Mouse (Mus musculus): ENCODE measurements around the gene Ly6g6e.

The Ly6g6e gene

GRCm38 (mm10) chr17:35074097-35074496 lies 2.6 kb upstream of the Ly6g6e start:
- no peak for DNase-seq (ENCODE audit: low spot score)

DNA sequence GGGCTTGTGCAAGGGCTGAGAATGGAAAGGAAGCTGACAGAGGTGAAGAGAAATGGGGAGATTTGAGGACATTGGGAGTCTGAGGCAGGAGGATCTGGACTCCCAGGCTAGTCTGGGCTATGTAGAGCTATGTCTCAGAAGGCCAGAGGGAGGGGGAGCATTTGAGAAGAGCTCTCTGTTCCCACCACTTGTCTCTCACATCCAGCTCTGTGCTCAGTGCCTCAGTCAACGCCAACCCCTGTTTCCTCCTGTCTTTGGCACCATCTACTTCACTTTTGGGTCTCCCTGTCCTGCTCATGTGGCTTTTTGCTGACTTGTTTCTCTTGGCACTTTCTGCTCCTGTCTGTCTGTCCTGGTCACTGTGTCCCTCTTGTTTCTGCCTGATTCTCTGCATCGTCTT lies 583 bp downstream of the Ly6g6e start:
- no peak for DNase-seq (ENCODE audit: low spot score)

GRCm38 (mm10) chr17:35077786-35078233 lies 1.1 kb downstream of the Ly6g6e start, which contains the start of gene Ly6g6d:
TSS of gene Ly6g6d (minus strand) at chr17:35078065.
- DNase-seq (ENCODE audit: low spot score), result peak; percentile 70

DNA sequence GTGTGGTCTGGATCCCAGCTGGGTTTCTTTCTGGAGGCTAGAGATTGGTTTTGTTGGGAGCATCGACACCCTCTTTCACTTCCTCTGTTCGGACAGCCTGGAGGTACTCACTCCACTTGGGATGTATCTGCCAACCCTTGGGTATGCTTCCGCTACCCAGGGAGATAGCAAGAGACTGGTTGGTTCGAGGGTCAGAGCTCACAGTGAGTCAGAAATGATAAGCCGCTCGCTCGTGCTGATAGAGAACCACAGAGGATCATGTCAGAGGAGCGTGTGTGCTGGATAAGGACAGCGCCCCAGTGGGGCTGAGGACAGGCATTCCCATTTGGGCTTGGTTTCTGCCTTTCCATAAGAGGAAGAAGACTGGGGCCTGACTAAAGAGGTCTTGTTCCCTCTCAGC lies 3.1 kb downstream of the Ly6g6e start:
- no peak for DNase-seq (ENCODE audit: low spot score)

DNA sequence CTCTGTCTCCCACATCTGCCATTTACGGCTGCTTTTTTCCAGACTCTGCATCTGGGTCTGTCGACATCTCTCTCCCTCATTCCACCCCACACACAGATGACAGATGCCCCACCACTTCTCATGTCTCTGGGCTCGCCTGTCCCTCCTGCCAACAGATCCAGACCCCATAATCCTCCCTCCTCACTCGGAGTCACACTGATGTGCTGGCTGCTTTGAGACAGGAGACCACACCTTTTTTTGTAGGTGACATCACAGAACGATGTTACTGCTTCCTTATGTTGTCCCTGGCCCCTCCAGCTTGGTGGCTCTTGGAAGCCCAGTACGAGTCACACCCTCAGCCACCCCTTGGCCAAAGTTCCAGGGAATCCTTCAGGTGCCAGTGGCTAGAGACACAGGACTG lies 3.5 kb downstream of the Ly6g6e start:
- DNase-seq (ENCODE audit: low spot score), result no peak

DNA sequence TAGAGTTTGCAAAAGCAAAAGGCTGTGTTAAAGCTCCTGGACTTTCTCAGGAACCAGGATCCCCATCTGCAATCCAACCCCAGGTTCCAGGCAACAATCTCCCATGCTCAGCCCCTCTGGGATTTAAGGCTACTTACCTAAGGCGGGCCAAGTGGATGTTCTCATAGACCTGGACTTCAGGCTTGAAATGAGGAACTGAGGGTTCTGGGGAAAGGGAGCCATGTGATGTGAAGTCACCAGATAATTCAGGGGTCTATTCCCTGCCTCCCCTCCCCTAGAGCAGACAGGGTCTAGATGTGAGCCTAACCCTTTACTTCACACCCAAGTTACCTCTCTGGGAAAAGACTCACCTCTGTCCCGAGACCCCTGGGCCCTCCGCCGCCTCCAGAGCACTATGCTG lies 4.0 kb downstream of the Ly6g6e start:
- no peak for DNase-seq (ENCODE audit: low spot score)

DNA sequence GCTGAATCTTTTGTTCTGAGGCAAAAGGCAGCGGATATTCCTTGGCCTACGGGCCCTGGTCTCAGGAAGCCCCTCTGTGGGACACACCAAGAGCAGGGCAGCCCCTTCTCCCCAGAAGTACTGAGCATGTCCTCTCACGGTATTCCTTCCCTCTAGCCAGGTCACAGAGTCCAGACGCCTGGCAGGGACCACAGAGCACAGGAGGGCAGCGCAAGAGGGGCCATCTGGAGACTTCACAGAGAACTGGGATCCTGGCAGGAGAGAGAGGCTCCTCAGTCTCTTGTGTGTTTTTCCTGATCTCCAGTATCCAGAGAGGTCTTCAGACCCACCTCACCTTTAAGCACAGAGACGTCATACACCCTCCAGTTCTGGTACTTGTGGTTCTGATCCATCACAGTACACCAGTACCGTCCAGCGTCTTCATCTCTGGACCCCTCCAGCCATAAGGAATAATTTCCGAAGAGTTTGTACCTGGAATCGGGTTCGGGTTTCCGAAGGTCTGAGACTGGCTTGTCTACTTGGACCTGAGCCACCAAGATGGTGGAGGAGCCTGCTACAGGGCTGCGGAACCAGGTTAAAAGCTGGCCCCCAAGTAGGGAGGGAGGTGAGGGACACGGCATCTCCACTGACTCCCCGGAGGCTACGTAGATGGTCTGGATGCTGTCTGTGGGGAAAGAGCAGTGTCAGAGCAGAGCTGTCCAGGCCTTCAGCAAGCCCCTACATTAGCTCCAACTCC lies 6.3 kb downstream of the Ly6g6e start:
- no peak for DNase-seq (ENCODE audit: low spot score)

DNA sequence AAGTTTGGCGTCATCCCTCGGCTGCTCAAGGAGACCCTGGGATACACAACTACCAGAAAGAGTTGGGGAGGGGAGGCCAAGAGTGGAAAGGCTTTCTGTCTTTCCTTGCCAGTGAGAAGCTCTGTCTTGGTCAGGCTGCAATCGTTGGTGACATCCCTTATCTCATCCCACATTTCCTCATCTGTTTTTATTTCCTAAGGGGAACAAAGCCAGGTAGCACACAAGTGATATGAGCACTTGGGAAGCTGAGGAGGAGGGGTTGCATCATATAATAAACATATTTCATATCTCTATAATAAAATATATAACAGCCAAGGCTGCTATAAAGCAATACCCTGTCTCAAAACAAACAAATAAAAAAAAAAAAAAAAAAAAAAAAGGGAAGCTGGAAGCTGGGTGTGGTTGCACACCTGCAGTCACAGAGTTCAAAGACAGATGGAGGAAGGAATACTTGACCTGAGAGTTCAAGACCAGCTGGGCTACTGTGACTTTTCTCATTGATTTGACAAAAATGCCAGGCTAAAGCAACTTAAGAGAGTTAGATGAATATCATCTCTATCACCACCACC lies 7.3 kb downstream of the Ly6g6e start:
- no peak for DNase-seq (ENCODE audit: low spot score)

- DNase-seq (ENCODE audit: low spot score), result no peak
Observed at GRCm38 (mm10) chr17:35085208-35085865, 8.6 kb downstream of the Ly6g6e start, which contains the start of gene Ly6g6f. TSS of gene Ly6g6f (minus strand) at chr17:35085610.

GRCm38 (mm10) chr17:35088151-35088550 lies 11.4 kb downstream of the Ly6g6e start:
- DNase-seq (ENCODE audit: low spot score), result no peak

DNA sequence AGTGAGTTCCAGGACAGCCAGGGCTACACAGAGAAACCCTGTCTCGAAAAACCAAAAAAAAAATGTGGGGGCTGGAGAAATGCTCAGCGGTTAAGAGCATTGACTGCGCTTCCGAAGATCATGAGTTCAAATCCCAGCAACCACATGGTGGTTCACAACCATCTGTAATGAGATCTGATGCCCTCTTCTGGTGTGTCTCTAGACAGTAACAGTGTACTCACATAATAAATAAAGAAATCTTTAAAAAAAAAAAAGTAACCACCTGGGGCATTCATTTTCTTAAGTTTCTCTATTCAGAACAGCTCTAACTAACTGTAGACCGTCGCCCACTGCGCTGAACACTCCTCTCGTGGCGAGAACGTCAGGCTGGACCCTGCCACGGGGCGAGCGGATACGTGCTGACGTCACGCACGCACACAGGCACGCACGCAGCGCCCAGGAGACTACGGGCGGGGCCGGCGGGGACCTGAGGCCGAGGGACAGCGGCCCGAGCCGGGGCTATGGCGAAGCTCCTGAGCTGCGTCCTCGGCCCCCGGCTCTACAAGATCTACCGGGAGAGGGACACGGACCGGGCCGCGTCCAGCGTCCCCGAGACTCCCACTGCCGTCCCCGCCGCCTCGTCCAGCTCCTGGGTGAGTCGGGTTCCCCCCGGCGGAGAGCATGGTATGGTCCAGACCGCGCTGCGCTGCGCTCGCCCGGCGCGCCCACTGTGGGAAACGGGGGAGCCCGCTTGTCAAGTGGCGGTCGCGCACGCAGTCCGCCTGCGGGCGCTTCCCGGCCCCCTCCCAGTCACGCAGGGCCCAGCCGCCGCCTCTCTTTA lies 12.3 kb downstream of the Ly6g6e start, which contains the start of gene Abhd16a:
Abhd16a (plus strand) TSS at position 439 of the 820 bp plus-strand sequence.
- DNase-seq (ENCODE audit: low spot score), result peak; percentile 96

DNA sequence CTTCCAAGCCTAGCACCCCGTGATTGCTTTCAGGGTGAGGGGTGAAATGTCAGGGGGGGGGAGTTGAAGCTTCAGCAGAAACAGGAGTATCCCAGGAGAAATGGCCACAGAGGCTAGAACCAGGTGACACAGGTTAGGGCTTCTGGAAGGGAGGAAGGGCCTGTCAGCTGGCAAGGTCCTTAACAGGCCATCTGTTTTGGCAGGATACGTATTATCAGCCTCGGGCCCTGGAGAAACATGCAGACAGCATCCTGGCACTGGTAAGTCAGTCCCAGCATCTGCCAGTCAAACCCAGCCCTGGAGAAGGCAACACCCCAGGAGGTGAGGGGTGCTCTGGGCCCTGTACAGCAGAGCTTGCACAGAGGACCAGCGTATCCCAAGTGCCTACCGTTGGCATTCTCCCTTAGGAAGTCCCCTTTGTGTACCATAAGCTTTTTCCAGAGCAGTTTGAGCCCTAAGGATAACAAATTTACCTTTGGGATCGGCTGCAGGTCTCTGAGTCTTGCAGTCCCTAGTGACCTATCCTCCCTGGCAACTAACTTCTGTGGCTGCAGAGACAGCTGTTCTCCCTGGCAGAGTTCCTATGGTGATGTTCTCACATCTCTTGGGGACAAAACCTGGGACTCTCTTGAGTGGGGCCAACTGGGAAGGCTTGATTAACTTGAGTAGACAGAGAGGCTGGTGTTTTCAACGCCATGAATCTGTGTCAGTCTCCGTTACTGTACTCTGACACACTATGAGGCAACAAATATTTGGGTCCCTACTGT lies 13.6 kb downstream of the Ly6g6e start:
- no peak for DNase-seq (ENCODE audit: low spot score)

GRCm38 (mm10) chr17:35092403-35093198 lies 15.9 kb downstream of the Ly6g6e start:
- no peak for DNase-seq (ENCODE audit: low spot score)

DNA sequence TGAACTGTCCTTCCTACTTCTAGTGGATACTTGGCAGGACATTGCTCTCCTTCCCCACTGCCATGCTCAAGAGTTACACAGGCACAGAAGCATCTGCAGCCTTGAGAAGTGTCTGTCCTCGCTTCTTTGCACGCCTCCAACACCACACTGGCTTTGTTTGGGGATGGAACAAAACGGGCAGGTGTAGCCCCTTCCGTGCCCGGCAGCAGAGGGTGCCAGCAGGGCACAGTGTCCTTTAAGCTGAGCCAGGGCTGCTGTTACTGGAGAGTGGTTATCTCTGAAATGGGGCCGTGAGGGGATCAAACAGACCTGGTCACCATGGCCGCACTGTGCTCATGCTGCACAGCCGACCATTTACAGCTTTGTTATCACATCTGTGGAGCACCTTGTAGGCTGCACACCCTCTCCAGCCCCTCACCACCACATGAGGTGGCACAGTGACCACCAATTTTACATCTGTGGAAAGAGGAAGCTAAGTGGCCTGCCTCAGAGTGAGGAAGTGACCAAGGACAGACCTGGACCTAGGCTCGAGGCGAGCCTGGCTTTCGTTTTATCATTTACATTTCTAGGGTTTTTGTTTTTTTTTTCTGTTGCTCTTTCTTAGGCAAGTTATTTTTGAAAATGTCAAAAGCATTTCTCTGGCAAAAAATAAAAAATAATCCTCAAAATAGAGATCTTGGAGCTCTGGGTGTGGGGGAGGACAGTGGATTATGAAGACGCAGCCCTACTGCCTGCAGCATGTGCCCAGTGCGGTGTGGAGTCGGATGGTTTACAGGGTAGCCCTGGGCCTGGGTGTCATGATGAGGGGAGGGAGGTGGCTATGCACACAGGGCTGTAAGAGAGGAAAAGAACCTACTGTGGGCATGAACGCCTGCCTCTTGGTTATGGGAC lies 18.0 kb downstream of the Ly6g6e start:
- DNase-seq (ENCODE audit: low spot score), result no peak

GRCm38 (mm10) chr17:35096597-35096996 lies 19.9 kb downstream of the Ly6g6e start:
- no peak for DNase-seq (ENCODE audit: low spot score)

- DNase-seq (ENCODE audit: low spot score), result no peak
Observed at GRCm38 (mm10) chr17:35097164-35097655, 20.5 kb downstream of the Ly6g6e start.

GRCm38 (mm10) chr17:35100196-35100765 lies 23.6 kb downstream of the Ly6g6e start:
- no peak for DNase-seq (ENCODE audit: low spot score)

- DNase-seq (ENCODE audit: low spot score), result no peak
Observed at GRCm38 (mm10) chr17:35101161-35101560, 24.5 kb downstream of the Ly6g6e start.

- DNase-seq (ENCODE audit: low spot score), result no peak
Observed at GRCm38 (mm10) chr17:35102299-35102698, 25.6 kb downstream of the Ly6g6e start.

Data from embryo, embryonic 10.5 days (tissue).